Mouse (Mus musculus) left cerebral cortex, adult 18-20 months (tissue): ENCODE data around the gene Ncan. TPM values are rescaled to one million over a fixed set of nuclear protein-coding genes. Genes with fewer than 3 reads are reported as not detected.
A peak's percentile ranks its signal among the peaks of the same experiment; 100 is the strongest.
"Not testable (repeated sequence)": the region's sequence is repeated elsewhere in the genome, so short reads cannot be mapped to it uniquely, and the experiment has no call there.

Experiments
- DNase-seq, 2 experiments: peaks; one replicate each; pipeline ENCODE4 v3.0.0; 2021 to 2022; ENCODE audit warnings: low spot score in 2 of 2, mixed read lengths in 1 of 2
- microRNA-seq, 2 experiments: library from miRNA; unstranded; fragments of <30 nt; microRNA quantifications; one replicate each; pipeline ENCODE4 v1.2.0; 2021
- total RNA-seq, 2 experiments: library from RNA; stranded (reverse); gene quantifications; 2 replicates each; pipeline ENCODE4 v1.2.3; 2021

The Ncan gene
- total RNA-seq, 2 experiments from 2014 or later = 137 to 145 TPM

GRCm38 (mm10) chr8:70086151-70086550, 34.5 kb downstream of the Ncan start:
- no peak for DNase-seq

GRCm38 (mm10) chr8:70084191-70085065, 36.2 kb downstream of the Ncan start:
- DNase-seq = no peak

GRCm38 (mm10) chr8:70083285-70083684, 37.4 kb downstream of the Ncan start, which contains the start of gene Hapln4:
Gene Hapln4 (plus strand): TSS chr8:70083457.
- DNase-seq = peak; percentile 79 to 87

- no peak for DNase-seq
These were observed 38.7 kb downstream of the Ncan start for GRCm38 (mm10) chr8:70081976-70082375.

GRCm38 (mm10) chr8:70073682-70074081, 47.0 kb downstream of the Ncan start:
- no peak for DNase-seq

- no peak for DNase-seq
These were observed 47.6 kb downstream of the Ncan start for GRCm38 (mm10) chr8:70073120-70073519.

GRCm38 (mm10) chr8:70072441-70073069, 48.1 kb downstream of the Ncan start, which contains the start of gene Tm6sf2:
Gene Tm6sf2 (plus strand): TSS chr8:70072924.
- no peak for DNase-seq

- DNase-seq = no peak
These were observed 48.7 kb downstream of the Ncan start for GRCm38 (mm10) chr8:70071836-70072440.

- no peak for DNase-seq
These were observed 63.0 kb downstream of the Ncan start for GRCm38 (mm10) chr8:70057721-70058120.

- DNase-seq = not testable (repeated sequence)
These were observed 70.2 kb downstream of the Ncan start for GRCm38 (mm10) chr8:70050434-70050833.

GRCm38 (mm10) chr8:70049662-70050061, 71.0 kb downstream of the Ncan start:
- DNase-seq = no peak

GRCm38 (mm10) chr8:70043996-70044395, 76.7 kb downstream of the Ncan start:
- no peak for DNase-seq

Small RNA genes lying within 50 kb of the gene (microRNA-seq; reads per million reads assigned to microRNA genes)
- 16.5 to 20.4 reads per million in 2 experiments for gene Mir7066

Other genes starting within 250 kb of the Ncan start
- gene Cilp2, start 233.2 kb downstream of the Ncan start, total RNA-seq = under 1 TPM; 0.33 to 0.59 TPM
- gene Tssk6, start 218.7 kb downstream of the Ncan start, total RNA-seq = not detected
- gene Ndufa13, start 218.3 kb downstream of the Ncan start, total RNA-seq = 100 to 1,000 TPM; 148 to 155 TPM
- 10 to 100 TPM; 28.3 to 30.7 TPM for gene Yjefn3, start 218.2 kb downstream of the Ncan start, total RNA-seq
- gene Gatad2a, start 124.5 kb downstream of the Ncan start, total RNA-seq = 10 to 100 TPM; 28.7 TPM
- 10 to 100 TPM; 67.6 to 69.9 TPM for gene Mau2, start 78.1 kb downstream of the Ncan start, total RNA-seq
- 10 to 100 TPM; 46.8 to 47.1 TPM for gene Sugp1, start 78.1 kb downstream of the Ncan start, total RNA-seq
- 1 to 10 TPM; 3.6 to 4.2 TPM for gene Tm6sf2, start 47.9 kb downstream of the Ncan start, total RNA-seq
- 100 to 1,000 TPM in 1 of 2 experiments, 10 to 100 TPM in 1; 97.9 to 111 TPM for gene Hapln4, start 37.4 kb downstream of the Ncan start, total RNA-seq
- gene Nr2c2ap, start 10.5 kb upstream of the Ncan start, total RNA-seq = 10 to 100 TPM; 23.7 to 25.5 TPM
- gene Rfxank, start 18.3 kb upstream of the Ncan start, total RNA-seq = 10 to 100 TPM; 11.7 to 14.9 TPM
- 10 to 100 TPM; 47.7 to 48.0 TPM for gene Borcs8, start 18.6 kb upstream of the Ncan start, total RNA-seq
- not detected for gene Mef2b, start 18.8 kb upstream of the Ncan start, total RNA-seq
- 10 to 100 TPM; 45.2 to 46.2 TPM for gene Tmem161a, start 51.5 kb upstream of the Ncan start, total RNA-seq
- gene Slc25a42, start 91.4 kb upstream of the Ncan start, total RNA-seq = 10 to 100 TPM; 36.0 to 37.8 TPM
- 100 to 1,000 TPM in 1 of 2 experiments, 10 to 100 TPM in 1; 97.3 to 109 TPM for gene Sugp2, start 113.4 kb upstream of the Ncan start, total RNA-seq
- 10 to 100 TPM; 37.0 to 42.1 TPM for gene Armc6, start 113.6 kb upstream of the Ncan start, total RNA-seq
- 1 to 10 TPM; 7.9 to 9.8 TPM for gene Homer3, start 162.0 kb upstream of the Ncan start, total RNA-seq
- gene Ddx49, start 181.6 kb upstream of the Ncan start, total RNA-seq = 10 to 100 TPM; 42.0 to 49.1 TPM
- gene Cope, start 181.6 kb upstream of the Ncan start, total RNA-seq = 100 to 1,000 TPM; 141 to 145 TPM
- gene Cers1, start 194.9 kb upstream of the Ncan start, total RNA-seq = 10 to 100 TPM; 86.4 to 94.3 TPM
- gene Gdf1, start 208.9 kb upstream of the Ncan start, total RNA-seq = 10 to 100 TPM; 16.4 to 19.1 TPM
- gene Upf1, start 232.4 kb upstream of the Ncan start, total RNA-seq = 10 to 100 TPM; 64.1 to 73.7 TPM